Mouse (Mus musculus): ENCODE results near the gene Rab31.

The Rab31 gene

DNA sequence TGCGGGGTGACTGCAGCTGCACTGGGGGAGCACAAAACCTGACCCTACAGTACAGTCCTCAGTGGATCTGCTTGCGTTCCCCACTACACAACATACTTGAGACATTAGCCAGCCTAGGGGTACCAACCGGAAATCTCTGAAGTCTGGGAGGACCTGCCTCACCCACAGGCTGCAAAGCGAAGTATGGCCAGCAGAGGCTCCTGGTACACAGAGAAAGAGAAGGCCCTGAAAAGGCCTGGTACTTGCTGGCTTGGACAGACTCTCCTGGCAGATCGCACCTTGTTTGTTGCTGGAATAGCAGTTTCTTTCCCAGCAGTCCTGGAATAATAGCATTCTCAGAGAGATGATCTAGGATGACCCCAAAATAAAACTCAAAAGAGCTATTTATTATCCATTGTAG, 66.3 kb downstream of the Rab31 start:
- in situ Hi-C loops (cut with MboI, MseI), result no loop called here

DNA sequence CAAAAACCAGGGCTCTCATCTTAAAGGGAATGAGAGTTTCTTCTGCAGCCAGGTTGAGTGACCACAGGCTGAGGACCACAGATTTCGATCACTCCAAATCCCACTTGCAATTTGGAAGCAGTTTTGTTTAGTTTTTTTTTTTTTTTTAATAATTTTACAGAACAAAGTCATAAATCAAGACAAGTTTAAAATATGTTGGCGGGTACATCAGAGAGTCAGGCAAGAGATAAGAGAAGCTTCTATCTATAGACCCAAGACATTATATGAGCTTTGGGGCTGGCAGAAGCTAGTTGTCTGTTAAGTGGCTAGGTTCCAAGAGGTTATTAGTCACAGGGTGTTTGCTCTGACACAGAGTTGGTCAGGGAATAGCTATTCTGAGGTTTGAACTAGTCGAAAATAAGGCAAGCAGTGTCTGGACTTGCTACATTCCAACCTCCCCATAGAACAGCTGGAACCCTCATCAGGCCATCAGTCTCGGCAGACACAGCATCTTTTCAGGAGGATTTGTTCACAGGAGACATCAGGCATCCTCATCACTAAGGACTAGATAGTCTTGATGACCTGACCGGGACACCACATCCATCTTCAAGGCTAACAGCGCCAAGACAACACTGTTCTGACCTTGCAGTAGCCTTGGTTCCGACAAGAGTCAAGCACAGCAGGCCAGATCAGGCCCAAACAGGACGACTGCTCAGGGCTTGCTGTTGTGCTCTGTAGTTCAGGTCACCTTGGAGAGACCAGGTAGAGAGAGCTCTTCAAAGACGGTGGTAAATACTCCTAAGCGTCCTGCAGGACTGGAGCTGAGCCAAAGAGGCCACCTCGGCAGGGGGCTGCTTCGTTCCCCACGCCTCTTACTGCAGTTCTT, 68.8 kb downstream of the Rab31 start:
- in situ Hi-C loops (cut with MboI, MseI), result no loop called here

DNA sequence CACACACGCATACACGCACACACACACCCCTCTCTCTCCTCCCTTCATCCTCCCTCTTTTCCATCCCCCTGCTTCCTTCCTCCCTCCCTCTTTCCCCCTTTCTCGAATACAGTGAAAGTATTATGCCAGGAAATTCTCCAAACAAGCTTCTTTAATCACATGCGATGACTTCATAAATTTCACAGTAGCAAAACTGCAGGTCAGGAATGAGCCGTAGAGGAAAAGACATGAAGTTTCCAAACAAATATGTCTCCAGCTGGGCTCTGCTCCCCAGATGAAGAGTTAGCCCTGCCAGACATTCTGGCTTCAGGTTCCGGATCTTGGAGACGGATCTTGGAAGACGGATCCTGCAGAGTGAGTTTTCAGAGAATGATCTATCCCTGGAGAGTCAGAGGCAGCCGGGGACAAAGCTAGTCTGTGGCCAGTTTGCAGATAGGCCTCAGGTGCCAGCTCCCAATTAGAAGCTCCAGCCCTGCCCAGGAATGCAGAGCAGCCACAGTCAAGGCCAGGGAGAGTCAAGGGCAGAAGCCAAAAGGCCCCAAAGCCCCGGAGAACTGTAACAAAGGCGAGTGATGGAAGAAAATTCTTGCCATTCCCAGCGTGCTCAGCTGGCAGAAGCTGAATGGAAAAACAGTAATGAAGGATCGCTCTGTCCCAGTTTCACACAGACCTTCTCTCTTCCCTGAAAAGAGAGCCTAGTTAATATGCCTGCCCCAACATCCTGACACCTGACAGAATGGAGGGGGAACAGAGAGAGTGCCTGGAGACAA, 70.6 kb downstream of the Rab31 start:
- in situ Hi-C loops (cut with MboI, MseI), result no loop called here

DNA sequence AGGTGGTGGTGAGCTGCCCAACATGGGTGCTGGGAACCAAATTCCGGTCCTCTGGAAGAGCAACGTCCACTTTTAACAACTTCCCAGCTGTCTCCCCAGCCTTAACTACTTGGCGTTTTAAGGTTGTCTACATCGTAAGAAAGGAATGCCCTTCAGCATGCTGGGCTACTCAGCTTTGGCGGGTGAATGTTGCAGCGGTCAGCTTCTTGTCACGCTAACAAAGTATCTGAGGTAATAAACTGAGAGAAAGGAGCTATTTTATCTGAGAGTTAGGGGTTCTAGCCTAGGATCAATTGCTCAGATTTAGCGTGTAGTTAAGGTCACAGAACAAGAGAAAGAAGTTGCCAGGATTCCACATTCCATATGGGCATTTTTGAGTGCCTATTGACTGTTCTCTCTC, 71.2 kb downstream of the Rab31 start:
- in situ Hi-C loops (cut with MboI, MseI), result no loop called here

DNA sequence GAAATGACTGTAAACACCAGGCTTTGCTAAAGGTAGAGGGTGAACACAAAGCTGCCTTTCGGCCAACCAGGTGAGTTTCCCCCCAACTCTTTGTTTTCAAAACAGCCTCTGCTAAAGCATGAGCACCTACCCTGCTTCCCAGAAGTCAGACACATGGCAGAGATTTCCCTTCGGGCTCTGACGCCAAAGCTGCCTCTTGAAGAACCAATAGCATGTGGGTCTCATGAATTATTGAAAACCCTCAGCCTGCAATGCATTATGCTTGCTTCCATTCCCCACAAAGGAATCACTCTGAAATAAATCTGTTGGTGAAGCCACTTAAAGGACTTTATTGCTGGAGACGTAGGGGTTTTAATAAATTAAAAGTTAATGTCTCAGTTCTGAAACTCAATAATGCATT, 72.5 kb downstream of the Rab31 start:
- in situ Hi-C loops (cut with MboI, MseI), result no loop called here

DNA sequence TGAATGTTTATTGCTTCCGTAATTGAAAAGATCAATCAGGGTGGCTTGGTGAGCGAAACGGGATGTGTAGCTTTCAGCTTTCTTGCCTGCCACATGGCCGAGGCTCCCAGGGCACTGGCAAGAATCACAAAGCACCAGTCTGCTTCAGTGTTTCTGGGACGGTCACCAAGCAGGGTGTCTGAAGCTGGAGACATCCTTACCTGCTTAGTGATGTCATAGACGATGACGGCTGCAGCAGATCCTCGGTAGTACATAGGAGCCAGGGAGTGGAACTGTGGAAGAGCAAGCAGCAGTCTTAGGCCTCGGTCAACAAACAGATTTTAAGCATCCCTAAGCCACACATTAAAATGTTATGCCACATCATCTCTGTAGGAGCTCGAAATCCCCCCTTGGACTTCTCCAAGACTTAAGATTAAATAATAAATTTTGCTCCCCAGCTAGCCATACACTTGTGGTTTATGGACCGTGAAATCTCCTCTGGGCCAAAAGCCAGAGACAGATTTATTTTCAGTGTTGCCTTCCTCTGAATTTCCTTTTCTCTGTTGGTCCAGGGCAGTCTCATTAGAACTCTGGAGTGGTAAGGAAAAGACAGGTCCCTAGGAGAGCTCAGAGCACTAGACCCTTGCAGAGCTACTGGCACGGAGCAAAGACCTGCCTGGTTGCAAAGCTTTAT, 74.6 kb downstream of the Rab31 start:
- in situ Hi-C loops (cut with MboI, MseI), result no loop called here

DNA sequence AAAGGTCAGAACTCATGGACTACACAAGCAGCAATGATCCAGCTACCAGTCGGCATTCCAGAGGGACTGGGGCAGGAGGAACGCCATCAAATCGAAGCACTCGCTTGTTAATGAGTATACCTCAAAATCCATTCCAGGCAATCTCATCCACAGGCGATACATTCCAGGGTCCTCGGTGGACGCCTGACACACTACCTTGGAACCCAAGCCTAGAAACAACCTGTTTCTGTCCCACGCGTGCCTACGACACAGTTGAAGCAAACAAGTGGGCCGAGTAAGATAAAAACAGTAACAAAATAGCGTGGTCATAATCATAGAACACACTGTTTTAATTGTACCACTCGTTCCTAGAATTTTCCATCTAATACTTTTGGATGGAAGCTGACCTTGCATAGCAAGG, 75.6 kb downstream of the Rab31 start:
- in situ Hi-C loops (cut with MboI, MseI), result no loop called here

DNA sequence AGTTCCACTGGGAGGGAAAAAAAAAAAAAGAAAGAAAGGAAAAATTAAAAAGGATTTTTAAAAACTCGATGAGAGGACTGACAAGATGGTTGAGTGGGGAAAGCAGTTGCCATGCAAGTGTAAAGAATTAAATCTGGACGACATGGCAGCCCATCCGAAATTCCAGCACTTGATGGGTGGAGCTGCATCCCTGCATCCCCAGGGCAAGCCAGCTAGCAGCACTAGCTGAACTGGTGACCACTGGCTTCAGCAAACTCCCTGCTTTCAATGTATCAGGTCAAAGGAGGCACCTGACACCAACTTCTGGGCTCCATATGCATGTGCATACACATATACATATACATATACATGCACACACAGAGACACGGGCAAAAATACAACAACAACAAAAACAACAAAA, 80.3 kb downstream of the Rab31 start:
- in situ Hi-C loops (cut with MboI, MseI), result no loop called here

DNA sequence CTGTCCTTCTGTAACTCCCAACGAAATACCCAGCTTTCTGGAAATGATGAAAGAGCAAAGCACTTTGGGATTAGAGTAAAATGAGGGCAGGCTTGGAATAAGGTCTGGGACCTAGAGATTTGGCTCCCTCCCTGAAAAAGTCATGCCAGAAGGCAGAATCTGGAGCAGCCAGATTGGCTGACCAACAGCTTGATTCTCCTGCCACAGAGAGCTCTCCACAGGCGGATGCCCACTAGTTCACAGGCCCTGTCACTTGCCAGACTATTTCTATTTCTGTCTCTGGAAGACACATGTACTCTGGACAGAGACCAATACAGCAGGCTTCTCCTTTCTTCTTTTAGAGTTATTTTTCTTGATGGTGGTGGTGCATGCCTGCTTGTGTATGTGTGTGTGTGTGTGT, 88.8 kb downstream of the Rab31 start:
- in situ Hi-C loops (cut with MboI, MseI), result no loop called here

DNA sequence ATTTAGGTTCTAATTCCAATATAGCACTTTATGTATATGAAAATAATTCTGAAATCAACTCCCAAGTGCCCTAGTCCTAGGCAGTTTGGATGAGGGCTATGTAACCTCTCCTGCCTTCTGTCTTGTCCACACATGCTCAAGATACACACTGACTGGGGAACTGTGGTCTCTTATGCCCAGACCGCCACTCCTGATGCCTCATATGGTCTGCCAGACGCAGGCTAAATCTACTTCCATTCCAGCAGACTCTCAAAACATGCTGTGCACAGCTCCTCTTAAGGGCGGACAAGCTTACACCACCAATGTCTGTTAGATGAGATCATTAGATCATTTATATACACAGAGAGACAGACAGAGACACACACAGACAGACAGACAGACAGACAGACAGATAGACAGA, 89.2 kb downstream of the Rab31 start:
- in situ Hi-C loops (cut with MboI, MseI), result no loop called here

DNA sequence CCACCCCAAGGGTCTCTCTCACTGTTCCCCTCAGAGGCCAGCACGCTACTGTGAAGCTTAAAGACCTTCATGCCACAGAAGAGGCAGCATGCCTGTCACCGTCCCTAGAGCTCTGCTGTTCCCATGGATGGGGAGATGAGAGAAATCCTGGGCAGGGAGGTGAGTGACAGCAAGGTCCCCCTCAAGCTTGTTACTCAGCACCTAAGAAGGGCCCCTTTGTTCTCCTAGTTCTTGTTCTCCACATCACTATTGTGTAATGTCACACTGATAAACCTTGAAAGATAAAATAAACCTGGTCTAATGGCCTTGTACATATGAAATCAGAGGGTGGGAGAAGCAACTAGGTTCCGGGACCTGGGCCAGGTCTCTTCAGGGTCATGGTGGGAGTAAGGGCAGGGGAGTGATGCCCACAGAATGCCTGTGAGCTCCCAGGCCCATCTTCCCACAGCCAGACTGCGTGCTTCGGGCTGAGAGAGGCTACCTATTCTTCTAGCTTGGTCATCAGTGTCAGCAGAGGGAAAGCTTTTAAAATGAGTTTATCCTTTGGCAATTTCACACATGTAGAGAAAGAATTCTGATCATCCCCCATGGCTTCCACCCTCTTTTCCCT, 90.4 kb downstream of the Rab31 start:
- in situ Hi-C loops (cut with MboI, MseI), result no loop called here

DNA sequence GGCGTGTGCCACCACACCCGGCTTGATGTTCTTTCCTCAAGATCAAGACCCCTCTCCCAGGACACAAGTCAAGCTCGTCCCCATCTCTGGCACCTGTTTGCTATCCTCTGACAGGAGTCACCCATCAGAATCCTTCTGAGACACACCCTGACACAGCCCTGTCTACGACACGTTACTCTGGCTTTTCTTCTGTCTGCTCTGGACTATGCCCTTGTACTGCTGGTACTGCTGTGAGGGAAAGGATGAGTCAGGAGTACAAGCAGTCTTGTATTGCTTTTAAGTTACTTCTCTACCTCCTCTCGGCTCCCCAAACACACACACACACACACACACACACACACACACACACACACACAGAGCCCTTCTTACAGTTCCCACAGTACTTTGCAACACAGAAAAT, 91.0 kb downstream of the Rab31 start:
- in situ Hi-C loops (cut with MboI, MseI), result no loop called here

DNA sequence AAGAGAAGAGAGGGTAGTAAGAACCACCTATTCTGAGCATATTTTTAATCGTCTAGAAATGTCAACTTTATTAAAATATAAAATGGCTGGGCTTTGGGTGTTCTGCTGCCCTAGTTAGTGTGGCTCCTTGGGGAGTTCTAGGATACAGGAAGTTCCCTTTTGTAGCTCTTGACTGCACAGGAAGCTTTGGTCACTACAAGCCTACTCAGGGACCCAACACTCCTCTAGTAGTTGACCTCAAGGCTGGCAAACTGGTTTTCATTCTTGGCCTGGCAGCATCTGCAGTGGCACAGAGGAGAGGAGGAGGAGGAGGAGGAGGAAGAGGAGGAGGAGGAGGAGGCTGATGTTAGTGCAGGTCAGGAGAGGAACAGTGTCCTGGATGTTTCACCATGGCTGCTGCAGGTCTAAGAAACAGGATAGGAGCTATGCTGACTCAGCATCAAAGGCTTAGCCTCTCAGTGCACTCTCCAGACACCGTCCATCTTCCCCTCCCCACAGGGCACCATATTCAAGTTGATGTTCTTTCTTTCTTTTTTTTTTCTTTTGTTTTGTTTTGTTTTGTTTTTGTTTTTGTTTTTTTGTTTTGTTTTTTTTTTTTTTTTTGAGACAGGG, 91.6 kb downstream of the Rab31 start:
- in situ Hi-C loops (cut with MboI, MseI), result no loop called here

DNA sequence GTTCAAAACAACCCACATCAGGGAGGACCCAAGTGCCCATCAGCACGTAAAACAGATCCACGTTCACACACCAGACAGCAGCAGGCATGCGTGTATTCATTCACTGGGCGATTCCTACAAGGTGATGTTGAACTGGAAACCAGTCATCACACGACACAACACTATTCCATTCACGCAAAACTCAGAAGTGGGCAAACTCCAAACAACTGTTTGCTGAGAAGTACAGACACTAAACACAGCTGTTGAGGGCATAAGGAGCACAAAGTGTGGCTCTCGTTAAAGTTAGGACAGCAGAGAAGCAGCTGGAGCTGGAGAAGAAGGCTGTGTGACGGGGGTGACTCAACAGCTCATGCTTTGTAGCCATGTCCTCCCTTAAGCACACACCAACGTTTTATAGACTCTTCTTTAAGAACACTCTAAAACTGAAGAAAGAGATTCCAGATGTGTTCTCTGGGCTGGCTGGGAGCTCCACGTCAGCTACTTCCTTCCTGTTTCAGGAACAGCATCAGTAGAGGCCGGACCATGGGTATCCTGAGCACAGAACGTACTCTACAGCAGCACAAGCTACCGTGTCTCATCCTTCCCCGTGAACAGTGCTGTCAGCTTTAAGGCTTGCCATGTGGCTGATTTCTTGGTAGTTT, 92.6 kb downstream of the Rab31 start:
- in situ Hi-C loops (cut with MboI, MseI), result no loop called here

DNA sequence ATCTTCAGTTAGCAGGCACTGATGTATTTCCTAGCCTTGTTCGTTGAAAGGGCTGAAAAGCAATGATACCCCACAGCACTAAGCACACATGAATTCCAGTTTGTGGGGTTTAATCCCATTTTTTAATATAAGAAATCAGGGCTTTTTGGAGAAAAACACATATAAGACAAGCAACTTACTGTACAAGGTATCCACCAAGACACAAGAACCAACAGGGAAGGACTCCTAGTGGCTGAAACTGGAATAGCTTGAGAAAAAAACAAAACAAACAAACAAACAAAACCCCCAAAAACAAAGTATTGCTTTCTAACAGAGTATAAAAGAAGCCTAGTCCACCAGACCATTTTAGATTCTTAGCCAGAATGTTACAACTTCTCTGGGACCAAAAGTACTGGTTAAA, 94.8 kb downstream of the Rab31 start:
- in situ Hi-C loops (cut with MboI, MseI), result no loop called here

DNA sequence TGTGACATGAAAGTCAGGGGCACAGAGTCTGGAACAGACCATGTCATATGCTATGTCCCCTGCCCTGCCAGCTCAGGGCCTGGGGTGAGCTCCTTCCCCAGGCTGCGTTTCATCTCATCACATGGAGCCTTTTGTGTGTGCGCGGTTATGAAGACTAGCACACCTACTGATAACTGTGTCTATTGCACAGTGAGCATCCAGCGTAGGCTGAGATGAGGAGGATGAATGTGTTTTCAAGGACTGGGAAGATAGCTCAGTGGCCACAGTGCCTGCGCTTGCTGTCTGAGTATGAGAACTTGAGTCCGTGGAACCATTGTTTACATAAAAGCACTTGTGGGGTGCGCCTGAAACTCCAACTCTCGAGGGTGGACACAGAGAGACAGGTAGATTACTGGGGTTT, 96.0 kb downstream of the Rab31 start:
- in situ Hi-C loops (cut with MboI, MseI), result no loop called here

DNA sequence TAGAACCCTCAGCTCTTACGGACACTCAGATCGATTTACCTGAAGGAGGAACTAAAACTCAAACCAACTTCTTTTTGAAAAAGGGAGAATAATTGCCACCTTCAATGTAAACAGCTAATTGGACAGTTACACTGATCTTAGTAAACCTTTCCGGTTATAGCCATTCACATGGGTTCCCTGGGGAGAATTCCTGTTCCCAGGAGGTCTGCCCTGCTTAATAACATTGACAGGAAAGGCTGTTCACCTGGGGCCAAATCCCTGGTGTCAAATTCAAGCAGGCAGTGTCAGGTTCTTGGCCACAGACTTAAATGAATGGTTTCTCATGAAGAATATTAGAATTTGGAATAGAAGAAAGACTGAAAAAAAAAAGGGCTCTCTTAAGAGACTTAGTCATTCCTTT, 96.6 kb downstream of the Rab31 start:
- in situ Hi-C loops (cut with MboI, MseI), result no loop called here

DNA sequence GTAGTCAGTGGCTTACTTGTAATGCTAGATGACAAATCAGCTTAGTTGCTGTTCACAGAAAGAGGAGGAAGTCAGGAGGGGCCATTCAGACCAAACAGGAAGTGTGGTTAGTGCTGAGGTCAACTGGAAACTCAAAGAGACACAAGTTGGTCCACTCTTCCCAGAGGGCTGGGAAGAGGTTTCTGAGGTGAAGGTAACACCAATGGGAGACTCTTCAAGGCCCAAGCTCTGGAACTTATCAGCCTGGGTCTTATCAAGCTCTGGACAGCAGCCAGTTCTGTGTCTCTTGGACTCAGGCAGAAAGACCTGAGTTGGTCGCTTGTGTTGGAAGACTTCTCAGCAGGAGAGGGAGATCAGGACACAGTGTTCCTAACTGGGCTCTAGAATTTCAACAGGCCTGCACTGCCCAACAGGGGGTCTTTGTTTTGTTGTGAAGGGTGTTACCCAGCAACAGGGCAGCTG, 97.8 kb downstream of the Rab31 start:
- in situ Hi-C loops (cut with MboI, MseI), result no loop called here

DNA sequence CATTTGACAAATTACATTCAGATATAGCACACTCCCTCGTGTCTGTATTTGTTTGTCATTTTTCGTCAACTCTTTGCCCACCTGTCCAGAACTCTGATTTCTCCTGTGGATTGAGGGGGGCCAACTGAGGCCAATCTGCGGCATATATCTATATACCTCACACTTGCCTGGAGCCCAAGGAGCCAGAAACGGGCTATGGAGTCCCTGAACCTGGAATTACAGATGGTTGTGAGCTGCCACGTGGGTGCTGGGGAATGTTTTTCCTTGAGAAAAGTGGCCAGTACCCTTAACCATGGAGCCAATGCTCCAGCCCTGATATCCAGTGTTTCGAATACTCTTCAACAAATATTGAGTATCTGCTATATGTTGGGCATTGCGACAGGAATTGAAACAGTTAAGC, 99.6 kb downstream of the Rab31 start:
- in situ Hi-C loops (cut with MboI, MseI), result no loop called here

DNA sequence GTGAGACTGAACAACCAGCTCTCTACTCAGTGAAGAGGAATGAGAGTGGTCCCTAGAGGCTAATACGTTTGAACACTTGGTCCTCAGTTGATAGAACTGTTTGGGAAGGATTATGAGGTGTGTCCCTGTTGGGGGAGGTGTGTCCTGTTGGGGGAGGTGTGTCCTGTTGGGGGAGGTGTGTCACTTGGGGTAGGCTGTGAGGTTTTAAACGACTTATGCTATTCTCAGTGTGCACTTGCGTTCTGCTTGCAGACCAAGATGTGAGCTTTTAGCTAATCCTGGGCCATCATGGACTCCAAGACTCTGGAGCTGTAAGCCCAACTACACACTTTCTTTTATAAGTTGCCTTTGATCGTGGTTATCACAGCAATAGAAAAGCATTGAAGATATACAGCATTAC, 103.5 kb downstream of the Rab31 start:
- in situ Hi-C loops (cut with MboI, MseI), result no loop called here

DNA sequence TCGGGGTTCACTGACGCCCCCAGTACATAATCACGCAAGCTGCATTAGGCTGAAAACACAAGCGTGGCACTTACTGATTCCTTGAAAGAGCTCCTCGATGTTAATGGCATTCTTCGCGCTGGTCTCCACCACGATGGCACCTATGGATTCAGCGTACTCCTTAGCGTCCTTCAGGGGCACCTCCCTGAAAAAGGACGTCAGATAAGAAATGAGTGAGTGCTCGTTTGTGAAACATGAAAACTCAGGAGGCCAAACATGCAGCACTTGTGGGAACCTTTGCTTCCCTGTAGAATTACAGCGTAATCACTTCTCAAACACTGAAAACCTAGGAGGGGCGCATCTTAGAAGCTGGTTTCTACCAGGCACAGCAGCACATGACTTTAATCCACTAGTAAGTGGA, 104.8 kb downstream of the Rab31 start:
- in situ Hi-C loops (cut with MboI, MseI), result no loop called here
